Mouse (Mus musculus) ES-Bruce4 (cell line): ENCODE results near the gene Dlgap5. TPM values are rescaled to one million over a fixed set of nuclear protein-coding genes. Genes with fewer than 3 reads are reported as not detected.
"Not testable (repeated sequence)": the region's sequence is repeated elsewhere in the genome, so short reads cannot be mapped to it uniquely, and the experiment has no call there.

Experiments used
- H3K27ac ChIP-seq: 2 replicates; pipeline ENCODE4 v1.5.1; 2012; ENCODE audit warnings: low read length, inconsistent platforms; ENCODE audit not compliant: insufficient read depth
- H3K27me3 ChIP-seq: 2 replicates; pipeline ENCODE4 v1.6.1; 2012; ENCODE audit warnings: mild to moderate bottlenecking, low read length, inconsistent platforms; ENCODE audit not compliant: control insufficient read depth, poor library complexity, insufficient read depth, severe bottlenecking
- H3K36me3 ChIP-seq: 2 replicates; pipeline ENCODE4 v1.6.1; 2012; ENCODE audit warnings: inconsistent platforms, mild to moderate bottlenecking, low read length, moderate library complexity; ENCODE audit not compliant: control insufficient read depth, poor library complexity, insufficient read depth, severe bottlenecking
- H3K4me1 ChIP-seq: one replicate; pipeline ENCODE4 v1.8.1; 2011; ENCODE audit warnings: low read length; ENCODE audit not compliant: control insufficient read depth, insufficient read depth
- H3K4me3 ChIP-seq: 2 replicates; pipeline ENCODE4 v1.5.1; 2011; ENCODE audit warnings: low read depth, mild to moderate bottlenecking, low read length
- H3K9ac ChIP-seq: 2 replicates; pipeline ENCODE4 v1.6.1; 2012; ENCODE audit warnings: low read depth, mild to moderate bottlenecking, inconsistent platforms; ENCODE audit not compliant: poor library complexity, severe bottlenecking
- H3K9me3 ChIP-seq: replicated peaks from 2 replicates; pipeline ENCODE4 v1.6.1; 2012; ENCODE audit warnings: mild to moderate bottlenecking, low read length, inconsistent platforms; ENCODE audit not compliant: control insufficient read depth, poor library complexity, insufficient read depth, severe bottlenecking
- CTCF ChIP-seq: IDR thresholded peaks from one replicate; pipeline ENCODE4 v1.8.1; 2011; ENCODE audit warnings: low read depth, low read length
- EP300 ChIP-seq: IDR thresholded peaks from 2 replicates; pipeline ENCODE4 v1.6.1; 2011; ENCODE audit warnings: low read depth, low read length; ENCODE audit not compliant: insufficient read depth
- POLR2A ChIP-seq: IDR thresholded peaks from one replicate; pipeline ENCODE4 v1.8.1; 2011; ENCODE audit warnings: low read length; ENCODE audit not compliant: insufficient read depth
- polyA plus RNA-seq: library from polyadenylated mRNA; stranded (reverse); fragments of >200 nt; gene quantifications from 2 replicates; pipeline ENCODE4 v1.2.4, GENCODE M21; 2011; ENCODE audit warnings: low read depth; ENCODE audit not compliant: missing spikeins, insufficient read depth, insufficient read length

Dlgap5 gene
- polyA plus RNA-seq, 1 experiment: 141 TPM

- Histone ChIP-seq H3K27ac (no peak overlapping the region), H3K9me3 (no peaks in the 10 kb centered on the region), H3K36me3 (no peaks in the 10 kb centered on the region), H3K4me1 (no peaks in the 10 kb centered on the region), H3K27me3 (no peaks in the 10 kb centered on the region), H3K4me3 (no peak overlapping the region), H3K9ac (no peak overlapping the region)
- TF ChIP-seq EP300 (no peak), POLR2A (no peak), CTCF (no peak)
Measured at GRCm38 (mm10) chr14:47459556-47459955, 41.3 kb upstream of the Dlgap5 start.

GRCm38 (mm10) chr14:47450121-47450520, 31.9 kb upstream of the Dlgap5 start, which contains the start of gene Fbxo34:
TSS of gene Fbxo34 (plus strand) at chr14:47450421.
- not testable (repeated sequence) for H3K27me3 ChIP-seq, H3K4me3 ChIP-seq, H3K27ac ChIP-seq, H3K9me3 ChIP-seq, H3K9ac ChIP-seq, H3K4me1 ChIP-seq, H3K36me3 ChIP-seq

- no peak overlapping the region for H3K4me3 ChIP-seq
- H3K9me3 ChIP-seq: no peaks in the 10 kb centered on the region
- no peaks in the 10 kb centered on the region for H3K27me3 ChIP-seq
- TF ChIP-seq POLR2A: no peak
- TF ChIP-seq CTCF: no peak
- TF ChIP-seq EP300: no peak
- no peaks in the 10 kb centered on the region for H3K4me1 ChIP-seq
- H3K36me3 ChIP-seq: no peaks in the 10 kb centered on the region
- no peak overlapping the region for H3K9ac ChIP-seq
- H3K27ac ChIP-seq: no peak overlapping the region
Measured at GRCm38 (mm10) chr14:47445331-47446095, 27.3 kb upstream of the Dlgap5 start.

- no peak overlapping the region for H3K9ac ChIP-seq
- H3K4me3 ChIP-seq: no peak overlapping the region
- H3K9me3 ChIP-seq: no peaks in the 10 kb centered on the region
- H3K27ac ChIP-seq: no peak overlapping the region
- H3K27me3 ChIP-seq: no peaks in the 10 kb centered on the region
- no peaks in the 10 kb centered on the region for H3K36me3 ChIP-seq
- no peaks in the 10 kb centered on the region for H3K4me1 ChIP-seq
- TF ChIP-seq POLR2A: no peak
- no peak for TF ChIP-seq EP300
- TF ChIP-seq CTCF: no peak
Measured at GRCm38 (mm10) chr14:47444907-47445306, 26.7 kb upstream of the Dlgap5 start.

- Histone ChIP-seq H3K9me3 (peaks cover 3% of the 10 kb centered on the region; the same call in 1 of the 2 replicates), H3K9ac (no peak overlapping the region), H3K4me1 (no peaks in the 10 kb centered on the region), H3K27me3 (no peaks in the 10 kb centered on the region), H3K4me3 (no peak overlapping the region), H3K36me3 (no peaks in the 10 kb centered on the region), H3K27ac (no peak overlapping the region)
- TF ChIP-seq POLR2A (no peak), EP300 (no peak), CTCF (no peak)
Measured at GRCm38 (mm10) chr14:47438947-47439346, 20.7 kb upstream of the Dlgap5 start.

GRCm38 (mm10) chr14:47432987-47433386, 14.8 kb upstream of the Dlgap5 start:
- Histone ChIP-seq H3K9ac (no peak overlapping the region), H3K27me3 (no peaks in the 10 kb centered on the region), H3K4me1 (no peaks in the 10 kb centered on the region), H3K36me3 (no peaks in the 10 kb centered on the region), H3K9me3 (peaks cover 3% of the 10 kb centered on the region; the same call in 1 of the 2 replicates), H3K27ac (no peak overlapping the region), H3K4me3 (no peak overlapping the region)
- no peak for TF ChIP-seq POLR2A
- no peak for TF ChIP-seq EP300
- peak; percentile 15 for TF ChIP-seq CTCF
